Mouse (Mus musculus) frontal cortex, adult 2 months (tissue): ENCODE data around the gene Rb1. TPM values are rescaled to one million over a fixed set of nuclear protein-coding genes. Genes with fewer than 3 reads are reported as not detected.

Experiments
- DNase-seq, 2 experiments: peaks; one replicate each; pipeline ENCODE4 v3.0.0; 2022; ENCODE audit warnings: low spot score in 1 of 2; ENCODE audit errors: extremely low spot score in 1 of 2
- polyA plus RNA-seq: library from polyadenylated mRNA; depleted of rRNA; stranded (reverse); fragments of >200 nt; gene quantifications from 2 replicates; pipeline ENCODE4 v1.2.3, GENCODE M21; 2012

The Rb1 gene
- polyA plus RNA-seq, 1 experiment = 27.2 TPM

- DNase-seq = no peak
Measured at GRCm38 (mm10) chr14:73279096-73279495, 46.5 kb downstream of the Rb1 start.

GRCm38 (mm10) chr14:73271807-73272206, 53.8 kb downstream of the Rb1 start:
- peak in 1 of 2 experiments; percentile 13 for DNase-seq

GRCm38 (mm10) chr14:73266166-73266565, 59.5 kb downstream of the Rb1 start:
- DNase-seq = no peak

GRCm38 (mm10) chr14:73262210-73262609, 63.4 kb downstream of the Rb1 start:
- DNase-seq = no peak

- DNase-seq = no peak
Measured at GRCm38 (mm10) chr14:73258181-73258580, 67.4 kb downstream of the Rb1 start.

- DNase-seq = no peak
Measured at GRCm38 (mm10) chr14:73257348-73257747, 68.3 kb downstream of the Rb1 start.

GRCm38 (mm10) chr14:73255426-73255970, 70.1 kb downstream of the Rb1 start:
- DNase-seq = no peak

GRCm38 (mm10) chr14:73254412-73254811, 71.2 kb downstream of the Rb1 start:
- no peak for DNase-seq

- no peak for DNase-seq
Measured at GRCm38 (mm10) chr14:73253453-73254251, 72.0 kb downstream of the Rb1 start.

GRCm38 (mm10) chr14:73252276-73252675, 73.3 kb downstream of the Rb1 start:
- no peak for DNase-seq

- no peak for DNase-seq
Measured at GRCm38 (mm10) chr14:73250056-73250455, 75.6 kb downstream of the Rb1 start.

GRCm38 (mm10) chr14:73244061-73244597, 81.5 kb downstream of the Rb1 start:
- no peak for DNase-seq

- DNase-seq = no peak
Measured at GRCm38 (mm10) chr14:73239857-73240256, 85.8 kb downstream of the Rb1 start.

- DNase-seq = no peak
Measured at GRCm38 (mm10) chr14:73239291-73239690, 86.3 kb downstream of the Rb1 start.

GRCm38 (mm10) chr14:73238498-73239250, 86.9 kb downstream of the Rb1 start:
- DNase-seq = no peak

- peak in 1 of 2 experiments; percentile 32 for DNase-seq
Measured at GRCm38 (mm10) chr14:73237848-73238321, 87.7 kb downstream of the Rb1 start, which contains the start of gene Lpar6. Lpar6 (plus strand) TSS chr14:73237895.

GRCm38 (mm10) chr14:73234468-73235031, 91.1 kb downstream of the Rb1 start:
- no peak for DNase-seq

- no peak for DNase-seq
Measured at GRCm38 (mm10) chr14:73231286-73231982, 94.2 kb downstream of the Rb1 start.

- no peak for DNase-seq
Measured at GRCm38 (mm10) chr14:73226849-73227248, 98.8 kb downstream of the Rb1 start.

GRCm38 (mm10) chr14:73226346-73226745, 99.3 kb downstream of the Rb1 start:
- DNase-seq = no peak
